Mouse (Mus musculus): Measurements from ENCODE around the gene Fbxl5. TPM values are rescaled to one million over a fixed set of nuclear protein-coding genes. Genes with fewer than 3 reads are reported as not detected.

The Fbxl5 gene
- polyA plus RNA-seq (2014; fragmentation: Nextera tagmentation; extraction: Ambion mirVana), result 41.8 and 49.0 TPM in 2 replicates

DNA sequence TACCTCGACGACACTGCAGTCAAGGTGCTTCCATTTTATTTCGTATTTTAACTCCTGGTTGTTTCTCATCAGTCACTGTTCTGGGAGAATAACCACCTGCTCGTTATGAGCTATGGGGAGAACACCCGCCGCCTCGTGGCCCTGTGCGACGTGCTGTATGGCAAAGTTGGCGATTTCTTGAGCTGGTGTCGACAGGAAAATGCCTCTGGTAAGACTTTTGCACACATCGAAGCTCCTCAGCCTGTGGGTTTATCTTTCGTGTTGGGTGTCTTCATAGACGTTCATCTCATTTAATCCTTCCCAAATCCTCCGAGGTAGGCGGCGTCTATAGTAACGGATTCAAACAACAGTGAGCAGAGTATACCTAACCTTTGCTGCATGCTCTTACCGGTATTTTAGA, at the start of gene Fbxl5:
Gene Fbxl5, minus strand, starts transcription at position 101 of the 400 bp plus-strand sequence.
- no peak within 1 kb of the TSS for H3K4me2 ChIP-seq
- WGBS (ENCODE audit: insufficient replicate concordance), result 70% methylated on average over 19 of the region's 19 CpGs

DNA sequence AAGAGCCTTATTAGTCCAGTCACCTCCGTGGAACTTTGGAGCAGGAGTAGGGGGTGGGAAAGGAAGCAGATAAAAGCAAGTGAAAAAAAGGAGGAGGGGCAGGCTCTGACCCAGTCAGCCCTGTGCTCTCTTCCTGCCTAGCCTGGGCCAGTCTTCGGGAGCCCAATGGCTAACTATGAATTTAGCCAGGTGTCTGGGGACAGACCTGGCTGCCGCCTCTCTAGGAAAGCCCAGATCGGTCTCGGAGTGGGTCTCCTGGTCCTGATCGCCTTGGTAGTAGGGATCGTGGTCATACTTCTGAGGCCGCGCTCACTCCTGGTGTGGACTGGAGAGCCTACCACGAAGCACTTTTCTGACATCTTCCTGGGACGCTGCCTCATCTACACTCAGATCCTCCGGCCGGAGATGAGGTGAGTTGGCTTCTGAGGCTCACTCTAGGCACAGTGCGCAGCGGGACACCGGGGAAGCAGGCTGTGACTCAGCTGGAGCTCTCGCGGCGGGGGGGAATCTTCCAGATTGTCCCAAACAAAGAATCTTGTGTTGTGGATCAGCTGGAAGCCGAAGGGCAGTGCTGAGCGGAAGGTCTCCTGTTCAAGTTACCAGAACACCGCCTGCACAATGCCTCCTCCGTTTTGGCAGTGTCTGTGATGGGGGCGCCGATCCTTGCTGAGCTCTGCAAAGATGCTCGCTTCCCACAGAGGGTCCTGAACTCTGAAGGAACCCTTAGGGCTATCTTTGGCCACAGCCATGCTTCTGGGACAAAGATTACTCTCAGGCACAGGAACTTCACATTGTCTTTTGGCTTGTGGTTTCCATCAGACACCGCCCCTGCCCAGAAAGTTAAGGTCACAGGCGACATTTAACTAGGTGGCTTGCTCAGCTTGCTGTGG, 47.5 kb upstream of the Fbxl5 start:
- Histone ChIP-seq H3K4me3 (ENCODE audit: low read depth, low read length) (peak overlapping the region; percentile 58), H3K27ac (ENCODE audit: low read depth, low read length) (peak overlapping the region; percentile 78), H3K9me3 (replicated peaks; ENCODE audit: control insufficient read depth, low read length) (no peaks in the 10 kb centered on the region), H3K36me3 (ENCODE audit: control insufficient read depth, insufficient read depth, low read length) (no peaks in the 10 kb centered on the region), H3K9ac (ENCODE audit: low read depth, low read length) (peak overlapping the region; percentile 75), H3K4me2 (peak overlapping the region; percentile 90), H3K27me3 (ENCODE audit: control insufficient read depth, insufficient read depth, low read length) (no peaks in the 10 kb centered on the region; the same call in 1 of the 2 replicates), H3K4me1 (ENCODE audit: control insufficient read depth, insufficient read depth, low read length) (peaks cover 2% of the 10 kb centered on the region; the same call in 1 of the 2 replicates)
- under 1% methylated on average over 28 of the region's 28 CpGs for WGBS (ENCODE audit: insufficient replicate concordance)
- peak; percentile 62 for ATAC-seq (replicated peaks; ENCODE audit: insufficient number of reproducible peaks, low FRiP score, low TSS enrichment)

More for the DNA sequence above, at the start of gene Fbxl5:
- H3K9ac ChIP-seq (ENCODE audit: low read depth, low read length), result no peak within 1 kb of the TSS
- ATAC-seq (replicated peaks; ENCODE audit: insufficient number of reproducible peaks, low FRiP score, low TSS enrichment), result no peak
- no peak within 1 kb of the TSS for H3K4me3 ChIP-seq (ENCODE audit: low read depth, low read length)
- H3K9me3 ChIP-seq (replicated peaks; ENCODE audit: control insufficient read depth, low read length), result no peaks in the 10 kb centered on the region
- no peaks in the 10 kb centered on the region for H3K27me3 ChIP-seq (ENCODE audit: control insufficient read depth, insufficient read depth, low read length)
- H3K27ac ChIP-seq (ENCODE audit: low read depth, low read length), result no peak within 1 kb of the TSS
- H3K36me3 ChIP-seq (ENCODE audit: control insufficient read depth, insufficient read depth, low read length), result no peaks in the 10 kb centered on the region
- no peaks in the 10 kb centered on the region for H3K4me1 ChIP-seq (ENCODE audit: control insufficient read depth, insufficient read depth, low read length)

GRCm38 (mm10) chr5:43868253-43868652, 46.8 kb upstream of the Fbxl5 start, which contains the start of gene Cd38:
Gene Cd38 (plus strand): TSS chr5:43868553.
- peak within 1 kb of the TSS; percentile 75 for H3K9ac ChIP-seq (ENCODE audit: low read depth, low read length)
- H3K36me3 ChIP-seq (ENCODE audit: control insufficient read depth, insufficient read depth, low read length), result no peaks in the 10 kb centered on the region
- H3K9me3 ChIP-seq (replicated peaks; ENCODE audit: control insufficient read depth, low read length), result no peaks in the 10 kb centered on the region
- H3K27ac ChIP-seq (ENCODE audit: low read depth, low read length), result peak within 1 kb of the TSS; percentile 78
- no peaks in the 10 kb centered on the region; the same call in 1 of the 2 replicates for H3K27me3 ChIP-seq (ENCODE audit: control insufficient read depth, insufficient read depth, low read length)
- H3K4me1 ChIP-seq (ENCODE audit: control insufficient read depth, insufficient read depth, low read length), result peaks cover 2% of the 10 kb centered on the region; the same call in 1 of the 2 replicates
- ATAC-seq (replicated peaks; ENCODE audit: insufficient number of reproducible peaks, low FRiP score, low TSS enrichment), result peak; percentile 11; the same call in 1 of the 2 replicates
- H3K4me2 ChIP-seq, result peak within 1 kb of the TSS; percentile 90
- H3K4me3 ChIP-seq (ENCODE audit: low read depth, low read length), result peak within 1 kb of the TSS; percentile 58

- Histone ChIP-seq H3K4me3 (ENCODE audit: low read depth, low read length) (no peak overlapping the region), H3K36me3 (ENCODE audit: control insufficient read depth, insufficient read depth, low read length) (no peaks in the 10 kb centered on the region), H3K27ac (ENCODE audit: low read depth, low read length) (no peak overlapping the region), H3K4me2 (no peak overlapping the region), H3K4me1 (ENCODE audit: control insufficient read depth, insufficient read depth, low read length) (peaks cover 2% of the 10 kb centered on the region; the same call in 1 of the 2 replicates), H3K9ac (ENCODE audit: low read depth, low read length) (no peak overlapping the region), H3K27me3 (ENCODE audit: control insufficient read depth, insufficient read depth, low read length) (no peaks in the 10 kb centered on the region; the same call in 1 of the 2 replicates), H3K9me3 (replicated peaks; ENCODE audit: control insufficient read depth, low read length) (no peaks in the 10 kb centered on the region)
- WGBS (ENCODE audit: insufficient replicate concordance), result 31% methylated on average over 2 of the region's 2 CpGs
- no peak for ATAC-seq (replicated peaks; ENCODE audit: insufficient number of reproducible peaks, low FRiP score, low TSS enrichment)
Measured at GRCm38 (mm10) chr5:43865316-43865715, 43.9 kb upstream of the Fbxl5 start.

- Histone ChIP-seq H3K36me3 (ENCODE audit: control insufficient read depth, insufficient read depth, low read length) (no peaks in the 10 kb centered on the region), H3K27me3 (ENCODE audit: control insufficient read depth, insufficient read depth, low read length) (no peaks in the 10 kb centered on the region; the same call in 1 of the 2 replicates), H3K4me3 (ENCODE audit: low read depth, low read length) (no peak overlapping the region), H3K4me2 (no peak overlapping the region), H3K27ac (ENCODE audit: low read depth, low read length) (no peak overlapping the region), H3K9me3 (replicated peaks; ENCODE audit: control insufficient read depth, low read length) (no peaks in the 10 kb centered on the region), H3K4me1 (ENCODE audit: control insufficient read depth, insufficient read depth, low read length) (peaks cover 6% of the 10 kb centered on the region; the same call in 1 of the 2 replicates), H3K9ac (ENCODE audit: low read depth, low read length) (no peak overlapping the region)
- ATAC-seq (replicated peaks; ENCODE audit: insufficient number of reproducible peaks, low FRiP score, low TSS enrichment), result no peak
- WGBS (ENCODE audit: insufficient replicate concordance), result 51% methylated on average over 6 of the region's 6 CpGs
Measured at GRCm38 (mm10) chr5:43863642-43864041, 42.2 kb upstream of the Fbxl5 start.

GRCm38 (mm10) chr5:43860670-43861431, 39.4 kb upstream of the Fbxl5 start:
- H3K4me3 ChIP-seq (ENCODE audit: low read depth, low read length), result no peak overlapping the region
- no peak overlapping the region for H3K9ac ChIP-seq (ENCODE audit: low read depth, low read length)
- no peak overlapping the region for H3K4me2 ChIP-seq
- no peak for ATAC-seq (replicated peaks; ENCODE audit: insufficient number of reproducible peaks, low FRiP score, low TSS enrichment)
- no peaks in the 10 kb centered on the region for H3K9me3 ChIP-seq (replicated peaks; ENCODE audit: control insufficient read depth, low read length)
- no peak overlapping the region for H3K27ac ChIP-seq (ENCODE audit: low read depth, low read length)
- peaks cover 4% of the 10 kb centered on the region; the same call in 1 of the 2 replicates for H3K4me1 ChIP-seq (ENCODE audit: control insufficient read depth, insufficient read depth, low read length)
- WGBS (ENCODE audit: insufficient replicate concordance), result 59% methylated on average over 5 of the region's 5 CpGs
- H3K36me3 ChIP-seq (ENCODE audit: control insufficient read depth, insufficient read depth, low read length), result no peaks in the 10 kb centered on the region
- H3K27me3 ChIP-seq (ENCODE audit: control insufficient read depth, insufficient read depth, low read length), result no peaks in the 10 kb centered on the region

DNA sequence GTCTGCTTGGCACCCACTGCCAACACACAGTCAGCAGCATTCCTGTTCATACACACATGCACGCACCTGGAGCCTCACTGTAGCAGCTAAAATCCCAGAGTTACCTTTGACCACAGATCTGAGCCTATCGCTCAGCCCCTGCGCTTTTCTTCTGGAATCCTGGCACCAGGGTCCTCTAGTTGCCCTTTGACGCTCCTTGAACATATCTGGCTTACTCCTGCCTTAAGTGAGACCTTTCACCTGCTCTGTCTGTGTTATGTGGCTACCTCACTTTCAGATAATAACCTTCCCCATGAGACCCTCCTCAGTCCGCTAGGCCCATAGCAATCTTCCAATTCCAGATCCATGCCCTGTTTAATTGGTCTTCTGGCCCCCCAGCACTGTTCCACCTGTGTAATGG, 38.7 kb upstream of the Fbxl5 start:
- Histone ChIP-seq H3K4me3 (ENCODE audit: low read depth, low read length) (no peak overlapping the region), H3K27ac (ENCODE audit: low read depth, low read length) (no peak overlapping the region), H3K27me3 (ENCODE audit: control insufficient read depth, insufficient read depth, low read length) (no peaks in the 10 kb centered on the region), H3K4me2 (peak overlapping the region; percentile 34; the same call in 1 of the 2 replicates), H3K36me3 (ENCODE audit: control insufficient read depth, insufficient read depth, low read length) (no peaks in the 10 kb centered on the region), H3K9ac (ENCODE audit: low read depth, low read length) (no peak overlapping the region), H3K9me3 (replicated peaks; ENCODE audit: control insufficient read depth, low read length) (no peaks in the 10 kb centered on the region), H3K4me1 (ENCODE audit: control insufficient read depth, insufficient read depth, low read length) (peaks cover 4% of the 10 kb centered on the region; the same call in 1 of the 2 replicates)
- WGBS (ENCODE audit: insufficient replicate concordance), result 82% methylated on average over 5 of the region's 5 CpGs
- ATAC-seq (replicated peaks; ENCODE audit: insufficient number of reproducible peaks, low FRiP score, low TSS enrichment), result no peak

- no peak for ATAC-seq (replicated peaks; ENCODE audit: insufficient number of reproducible peaks, low FRiP score, low TSS enrichment)
- no peak overlapping the region for H3K27ac ChIP-seq (ENCODE audit: low read depth, low read length)
- no peaks in the 10 kb centered on the region for H3K9me3 ChIP-seq (replicated peaks; ENCODE audit: control insufficient read depth, low read length)
- peak overlapping the region; percentile 34 for H3K4me2 ChIP-seq
- peaks cover 4% of the 10 kb centered on the region; the same call in 1 of the 2 replicates for H3K4me1 ChIP-seq (ENCODE audit: control insufficient read depth, insufficient read depth, low read length)
- H3K27me3 ChIP-seq (ENCODE audit: control insufficient read depth, insufficient read depth, low read length), result no peaks in the 10 kb centered on the region
- no peaks in the 10 kb centered on the region for H3K36me3 ChIP-seq (ENCODE audit: control insufficient read depth, insufficient read depth, low read length)
- no peak overlapping the region for H3K4me3 ChIP-seq (ENCODE audit: low read depth, low read length)
- H3K9ac ChIP-seq (ENCODE audit: low read depth, low read length), result no peak overlapping the region
- 41% methylated on average over 8 of the region's 8 CpGs for WGBS (ENCODE audit: insufficient replicate concordance)
Measured at GRCm38 (mm10) chr5:43859663-43860062, 38.2 kb upstream of the Fbxl5 start.
